27 mouse cellular contexts compared by ENCODE assay signal in genomic region chr6:3536048-3536447, GRCm38 (mm10). TPM values are rescaled to one million over a fixed set of nuclear protein-coding genes. Genes with fewer than 3 reads are reported as not detected.
A peak's percentile ranks its signal among the peaks of the same experiment; 100 is the strongest.
DNase-seq lines count a peak whose midpoint lies in the region; ATAC-seq and TF ChIP-seq lines count a peak whose summit lies in the region.
"Had no signal": no experiment of that assay in that cellular context is flagged by ENCODE, and none has a peak within 500 bp of the region (broad histone marks: within the 10 kb centered on the region; RNA-seq: fewer than 3 reads in every experiment).

No protein-coding gene starts in this region.

- H3K4me3 ChIP-seq in liver, embryonic 11.5 days (ENCODE audit: low read depth, low read length) = no peak overlapping the region
- no peak overlapping the region for H3K4me3 ChIP-seq in MEL (ENCODE audit: control insufficient read depth in 1 of 2, insufficient read depth in 1 of 2, low read depth in 2 of 2, low read length in 2 of 2)
- H3K4me3 ChIP-seq: forebrain, embryonic 15.5 days; hindbrain, embryonic 13.5 days; kidney, embryonic 15.5 days; limb, embryonic 13.5 days; liver, embryonic 15.5 days; lung, embryonic 15.5 days; midbrain, embryonic 15.5 days; stomach, embryonic 15.5 days had no signal

- H3K4me2 ChIP-seq in liver, embryonic 11.5 days = no peak overlapping the region
- H3K4me2 ChIP-seq: forebrain, embryonic 15.5 days; heart, embryonic 11.5 days; hindbrain, embryonic 13.5 days; kidney, embryonic 15.5 days; limb, embryonic 13.5 days; liver, embryonic 15.5 days; lung, embryonic 15.5 days; midbrain, embryonic 15.5 days; stomach, embryonic 15.5 days had no signal

- TF ChIP-seq POLR2A in MEL (IDR thresholded peaks at IDR 0.05; ENCODE audit: control insufficient read depth in 1 of 2, insufficient read depth in 1 of 2, low read depth in 1 of 2, low read length in 2 of 2, poor library complexity in 1 of 2) = no peak

- 45% methylated on average over 1 of the region's 1 CpGs for WGBS in liver, embryonic 11.5 days

- H3K36me3 ChIP-seq in liver, embryonic 11.5 days (ENCODE audit: control insufficient read depth, insufficient read depth, low read length) = no peaks in the 10 kb centered on the region
- no peaks in the 10 kb centered on the region for H3K36me3 ChIP-seq in MEL (ENCODE audit: control insufficient read depth in 1 of 2, insufficient read depth in 2 of 2, low read length in 2 of 2)
- H3K36me3 ChIP-seq: lung, embryonic 15.5 days; midbrain, embryonic 15.5 days; stomach, embryonic 15.5 days had no signal

- H3K79me2 ChIP-seq in MEL (ENCODE audit: control insufficient read depth, insufficient read depth, low read length, poor library complexity) = no peaks in the 10 kb centered on the region

- no peak for DNase-seq in liver, embryonic 11.5 days (ENCODE audit: low spot score)
- DNase-seq in liver = no peak
- DNase-seq in MEL (ENCODE audit: low read depth, low spot score) = peak; percentile 37
- no peak for DNase-seq in right cerebral cortex, postnatal 25 days
- no peak for DNase-seq in heart, postnatal 4 days
- no peak for DNase-seq in adrenal gland, adult 8-10 months
- DNase-seq: adrenal gland, postnatal 14 days; cerebellum, adult 2 months; cerebellum, postnatal 14 days; gastrocnemius, postnatal 25 days; heart, adult 18-20 months; heart, postnatal 36 days; kidney, adult 18-20 months; kidney, postnatal 36 days; lung, postnatal 36 days; right cerebral cortex, adult 18-20 months had no signal

- no peaks in the 10 kb centered on the region for H3K27me3 ChIP-seq in liver, embryonic 11.5 days (replicated peaks; ENCODE audit: control insufficient read depth, insufficient read depth, low read length)
- no peaks in the 10 kb centered on the region for H3K27me3 ChIP-seq in MEL (ENCODE audit: control insufficient read depth in 1 of 2, insufficient read depth in 2 of 2, low read length in 2 of 2)
- H3K27me3 ChIP-seq: forebrain, embryonic 15.5 days; hindbrain, embryonic 13.5 days; kidney, embryonic 15.5 days; limb, embryonic 13.5 days; liver, embryonic 15.5 days; lung, embryonic 15.5 days; midbrain, embryonic 15.5 days; stomach, embryonic 15.5 days had no signal

- no peak overlapping the region for H3K27ac ChIP-seq in liver, embryonic 11.5 days (ENCODE audit: low read depth, low read length)
- H3K27ac ChIP-seq in MEL (ENCODE audit: control insufficient read depth, low read depth, low read length) = no peak overlapping the region
- H3K27ac ChIP-seq: forebrain, embryonic 15.5 days; hindbrain, embryonic 13.5 days; kidney, embryonic 15.5 days; limb, embryonic 13.5 days; liver, embryonic 15.5 days; lung, embryonic 15.5 days; midbrain, embryonic 15.5 days; stomach, embryonic 15.5 days had no signal

- no peaks in the 10 kb centered on the region for H3K4me1 ChIP-seq in liver, embryonic 11.5 days (replicated peaks; ENCODE audit: control insufficient read depth, insufficient read depth, low read length)
- no peaks in the 10 kb centered on the region for H3K4me1 ChIP-seq in MEL (ENCODE audit: control insufficient read depth in 1 of 2, insufficient read depth in 2 of 2, low read length in 2 of 2)
- H3K4me1 ChIP-seq: hindbrain, embryonic 13.5 days; kidney, embryonic 15.5 days; limb, embryonic 13.5 days; liver, embryonic 15.5 days; lung, embryonic 15.5 days; midbrain, embryonic 15.5 days; stomach, embryonic 15.5 days had no signal

- TF ChIP-seq EP300 in MEL (IDR thresholded peaks at IDR 0.05; ENCODE audit: low read depth in 1 of 2, low read length in 2 of 2) = no peak

- H3K9ac ChIP-seq in liver, embryonic 11.5 days (ENCODE audit: low read depth, low read length) = no peak overlapping the region
- no peak overlapping the region for H3K9ac ChIP-seq in MEL (ENCODE audit: control insufficient read depth, low read depth, low read length, poor library complexity, severe bottlenecking)
- H3K9ac ChIP-seq: forebrain, embryonic 15.5 days; hindbrain, embryonic 13.5 days; kidney, embryonic 15.5 days; limb, embryonic 13.5 days; liver, embryonic 15.5 days; lung, embryonic 15.5 days; midbrain, embryonic 15.5 days; stomach, embryonic 15.5 days had no signal

- ATAC-seq in liver, embryonic 11.5 days (replicated peaks; ENCODE audit: low FRiP score) = peak; percentile 43; the same call in 1 of the 2 replicates
- ATAC-seq in erythroid progenitor cell, adult 5-6 weeks (replicated peaks; ENCODE audit: low FRiP score, poor library complexity, severe bottlenecking) = peak; percentile 10; the same call in 1 of the 2 replicates
- peak; percentile 65 for ATAC-seq in megakaryocyte progenitor cell, adult 5-6 weeks (replicated peaks; ENCODE audit: poor library complexity)
- ATAC-seq: forebrain, embryonic 15.5 days; midbrain, embryonic 15.5 days had no signal

- no peak for TF ChIP-seq CTCF in MEL (IDR thresholded peaks at IDR 0.05 in 2 of 3, conservative IDR thresholded peaks at IDR 0.05 in 1 of 3; ENCODE audit: control insufficient read depth in 1 of 3, insufficient read depth in 1 of 3, low read depth in 2 of 3, low read length in 3 of 3, poor library complexity in 1 of 3, severe bottlenecking in 1 of 3)

- no peak for TF ChIP-seq RAD21 in MEL (IDR thresholded peaks at IDR 0.05; ENCODE audit: low read depth, low read length)

- no peaks in the 10 kb centered on the region for H3K9me3 ChIP-seq in liver, embryonic 11.5 days (ENCODE audit: control insufficient read depth, low read length)
- H3K9me3 ChIP-seq in MEL (replicated peaks; ENCODE audit: insufficient read depth, low read length) = no peaks in the 10 kb centered on the region
- H3K9me3 ChIP-seq: forebrain, embryonic 15.5 days; hindbrain, embryonic 13.5 days; kidney, embryonic 15.5 days; limb, embryonic 13.5 days; liver, embryonic 15.5 days; lung, embryonic 15.5 days; midbrain, embryonic 15.5 days; stomach, embryonic 15.5 days had no signal

TF ChIP-seq in MEL, 35 proteins besides CTCF, POLR2A, EP300 and RAD21:
- TF ChIP-seq SMC3 (IDR thresholded peaks at IDR 0.05; ENCODE audit: low read depth, low read length) (no peak), RCOR1 (IDR thresholded peaks at IDR 0.05; ENCODE audit: low read depth, low read length) (no peak), E2F4 (IDR thresholded peaks at IDR 0.05; ENCODE audit: borderline replicate concordance, low read depth, low read length) (no peak), CHD2 (IDR thresholded peaks at IDR 0.05; ENCODE audit: low read length) (no peak), NELFE (IDR thresholded peaks at IDR 0.05; ENCODE audit: low read depth, low read length) (no peak), ZKSCAN1 (IDR thresholded peaks at IDR 0.05; ENCODE audit: low read depth, low read length) (no peak), ZMIZ1 (IDR thresholded peaks at IDR 0.05; ENCODE audit: low read depth, low read length) (no peak), POLR2AphosphoS2 (IDR thresholded peaks at IDR 0.05; ENCODE audit: low read length) (no peak), TCF12 (IDR thresholded peaks at IDR 0.05; ENCODE audit: low read depth, low read length) (no peak), TBP (IDR thresholded peaks at IDR 0.05; ENCODE audit: low read depth, low read length) (no peak), HCFC1 (IDR thresholded peaks at IDR 0.05; ENCODE audit: low read depth, low read length) (no peak), MYC (IDR thresholded peaks at IDR 0.05; ENCODE audit: low read depth, low read length) (no peak), MAFK (IDR thresholded peaks at IDR 0.05; ENCODE audit: borderline replicate concordance, low read depth, low read length) (no peak), ZC3H11A (IDR thresholded peaks at IDR 0.05; ENCODE audit: low read depth, low read length) (no peak)

RNA-seq across cellular contexts. Expression of gene Vps50, which starts 37.9 kb away (rescaled TPM):
- polyA plus RNA-seq in liver, embryonic 11.5 days (2014; fragmentation: Nextera tagmentation; extraction: Ambion mirVana) = 27.0 and 29.8 TPM in 2 replicates
- 20.2 and 21.2 TPM in 2 replicates for total RNA-seq in MEL (2012; rRNA removed)
- polyA plus RNA-seq in MEL (2012; ENCODE audit: insufficient read depth in 1 of 2, insufficient read length in 2 of 2, low read depth in 1 of 2, low replicate concordance in 2 of 2, missing spikeins in 1 of 2) = 10 to 100 TPM in 1 of 2 experiments, not detected in 1; 13.5 TPM
- 13.0 and 14.1 TPM in 2 replicates for total RNA-seq in erythroid progenitor cell, adult 5-6 weeks (2015; ENCODE audit: low replicate concordance)
- 10.8 and 20.7 TPM in 2 replicates for total RNA-seq in erythroid progenitor cell, adult 5-6 weeks (2017; ENCODE audit: low replicate concordance)
- total RNA-seq in megakaryocyte progenitor cell, adult 5-6 weeks (2015) = 33.7 and 35.0 TPM in 2 replicates
- 36.5 and 58.1 TPM in 2 replicates for total RNA-seq in megakaryocyte progenitor cell, adult 5-6 weeks (2017)
- total RNA-seq in heart, postnatal 4 days (2021) = 10 to 100 TPM; 15.0 to 18.7 TPM
- 10 to 100 TPM; 20.1 to 32.6 (median 26.9) TPM for total RNA-seq in adrenal gland, adult 8-10 months (2022)

RNA-seq across cellular contexts. Expression of gene Hepacam2, which starts 38.0 kb away (rescaled TPM):
- 0.07 and 0.22 TPM in 2 replicates for polyA plus RNA-seq in liver, embryonic 11.5 days (2014; fragmentation: Nextera tagmentation; extraction: Ambion mirVana)
- total RNA-seq in MEL (2012; rRNA removed) = not detected in 2 replicates
- under 1 TPM in 1 of 2 experiments, not detected in 1; 0.11 TPM for polyA plus RNA-seq in MEL (2012; ENCODE audit: insufficient read depth in 1 of 2, insufficient read length in 2 of 2, low read depth in 1 of 2, low replicate concordance in 2 of 2, missing spikeins in 1 of 2)
- total RNA-seq in erythroid progenitor cell, adult 5-6 weeks (2015; ENCODE audit: low replicate concordance) = not detected in 2 replicates
- total RNA-seq in erythroid progenitor cell, adult 5-6 weeks (2017; ENCODE audit: low replicate concordance) = not detected in 2 replicates
- 0.15 and 0.46 TPM in 2 replicates for total RNA-seq in megakaryocyte progenitor cell, adult 5-6 weeks (2015)
- 0.12 TPM in 1 of 2 replicates, not detected in the other for total RNA-seq in megakaryocyte progenitor cell, adult 5-6 weeks (2017)
- under 1 TPM in 1 of 2 experiments, not detected in 1; 0.14 TPM for total RNA-seq in heart, postnatal 4 days (2021)
- total RNA-seq in adrenal gland, adult 8-10 months (2022) = under 1 TPM; 0.34 to 0.61 (median 0.47) TPM
- total RNA-seq: adrenal gland, postnatal 14 days; gastrocnemius, postnatal 25 days had no signal
- polyA plus RNA-seq: liver, embryonic 15.5 days had no signal

Comparison
In these comparisons a context has a peak if more than half of its experiments do, and no peak if none do; other contexts are left out.
1. ATAC-seq: peak in every context shown above with its lines; median percentile 65 in megakaryocyte progenitor cell, adult 5-6 weeks; 43 in liver, embryonic 11.5 days; 10 in erythroid progenitor cell, adult 5-6 weeks.